Mouse (Mus musculus) G1E (cell line): ENCODE data around the gene Jazf1. TPM values are rescaled to one million over a fixed set of nuclear protein-coding genes. Genes with fewer than 3 reads are reported as not detected.
A peak's percentile ranks its signal among the peaks of the same experiment; 100 is the strongest.

Experiments
- ATAC-seq: 2 replicates; pipeline ENCODE4 v1.8.0; 2016; ENCODE audit warnings: mild to moderate bottlenecking; ENCODE audit not compliant: insufficient number of reproducible peaks, poor library complexity, low FRiP score, severe bottlenecking; ENCODE audit errors: extremely low read depth
- DNase-seq: peaks from one replicate; pipeline ENCODE4 v3.0.0; 2012; ENCODE audit warnings: low spot score
- H3K27me3 ChIP-seq: 2 replicates; pipeline ENCODE4 v1.6.1; 2012; ENCODE audit warnings: mild to moderate bottlenecking, low read length, inconsistent platforms; ENCODE audit not compliant: insufficient read depth
- H3K36me3 ChIP-seq: replicated peaks from 2 replicates; pipeline ENCODE3; 2012; ENCODE audit warnings: mild to moderate bottlenecking, inconsistent platforms
- H3K4me1 ChIP-seq: 2 replicates; pipeline ENCODE4 v1.6.1; 2012; ENCODE audit warnings: low read depth, low read length, inconsistent platforms, mixed read lengths; ENCODE audit not compliant: insufficient read depth
- H3K4me3 ChIP-seq: 2 replicates; pipeline ENCODE4 v1.5.1; 2012; ENCODE audit warnings: low read depth, mild to moderate bottlenecking, inconsistent platforms, low read length, moderate library complexity, mixed read lengths
- H3K9me3 ChIP-seq: replicated peaks from 2 replicates; pipeline ENCODE4 v1.6.1; 2012; ENCODE audit warnings: inconsistent platforms
- CTCF ChIP-seq: IDR thresholded peaks from 2 replicates; pipeline ENCODE4 v1.5.1; 2012; ENCODE audit warnings: low read depth, low read length, inconsistent platforms, mixed read lengths
- GATA1 ChIP-seq: IDR thresholded peaks from 2 replicates; pipeline ENCODE4 v1.6.1; 2012; ENCODE audit warnings: borderline replicate concordance, low read length, inconsistent platforms, mixed read lengths
- GATA2 ChIP-seq: IDR thresholded peaks from 2 replicates; pipeline ENCODE4 v1.6.1; 2012; ENCODE audit warnings: low read depth, low read length, inconsistent platforms, borderline replicate concordance
- POLR2AphosphoS5 ChIP-seq: IDR thresholded peaks from 2 replicates; pipeline ENCODE4 v1.6.1; 2012; ENCODE audit warnings: low read depth, low read length, inconsistent platforms; ENCODE audit not compliant: insufficient replicate concordance
- TAL1 ChIP-seq: conservative IDR thresholded peaks from 2 replicates; pipeline ENCODE4 v1.6.1; 2012; ENCODE audit warnings: low read depth, low read length, inconsistent platforms, mixed read lengths
- polyA plus RNA-seq: library from polyadenylated mRNA; stranded (reverse); fragments of >175 nt; gene quantifications from 2 replicates; pipeline ENCODE4 v1.2.3, GENCODE M21; 2012
- total RNA-seq, 2 experiments: library from RNA; stranded (forward) in 1 of 2; stranded (reverse) in 1 of 2; fragments of 200-1000 nt in 1 of 2; fragments of >200 nt in 1 of 2; fragmentation: Nextera tagmentation in 1 of 2; gene quantifications; 2 replicates each; pipeline ENCODE4 v1.2.3; 2014 to 2017

Gene Jazf1
- total and polyA plus RNA-seq, 3 experiments = not detected

GRCm38 (mm10) chr6:52987391-52987790, 81.0 kb downstream of the Jazf1 start:
- no peaks in the 10 kb centered on the region for H3K27me3 ChIP-seq
- ATAC-seq = no peak
- no peaks in the 10 kb centered on the region for H3K4me1 ChIP-seq
- no peak overlapping the region for H3K4me3 ChIP-seq
- TF ChIP-seq TAL1 = no peak
- no peak for TF ChIP-seq GATA2
- H3K36me3 ChIP-seq = no peaks in the 10 kb centered on the region
- no peak for DNase-seq
- H3K9me3 ChIP-seq = no peaks in the 10 kb centered on the region

- ATAC-seq (no peak), DNase-seq (no peak)
- H3K4me1 ChIP-seq = no peaks in the 10 kb centered on the region
- no peaks in the 10 kb centered on the region for H3K9me3 ChIP-seq
- H3K27me3 ChIP-seq = no peaks in the 10 kb centered on the region
- H3K4me3 ChIP-seq = no peak overlapping the region
- TF ChIP-seq CTCF = no peak
- TF ChIP-seq GATA1 = no peak
- no peak for TF ChIP-seq POLR2AphosphoS5
- no peak for TF ChIP-seq TAL1
- no peak for TF ChIP-seq GATA2
- no peaks in the 10 kb centered on the region for H3K36me3 ChIP-seq
These were observed 86.3 kb downstream of the Jazf1 start for GRCm38 (mm10) chr6:52982175-52982574.

DNA sequence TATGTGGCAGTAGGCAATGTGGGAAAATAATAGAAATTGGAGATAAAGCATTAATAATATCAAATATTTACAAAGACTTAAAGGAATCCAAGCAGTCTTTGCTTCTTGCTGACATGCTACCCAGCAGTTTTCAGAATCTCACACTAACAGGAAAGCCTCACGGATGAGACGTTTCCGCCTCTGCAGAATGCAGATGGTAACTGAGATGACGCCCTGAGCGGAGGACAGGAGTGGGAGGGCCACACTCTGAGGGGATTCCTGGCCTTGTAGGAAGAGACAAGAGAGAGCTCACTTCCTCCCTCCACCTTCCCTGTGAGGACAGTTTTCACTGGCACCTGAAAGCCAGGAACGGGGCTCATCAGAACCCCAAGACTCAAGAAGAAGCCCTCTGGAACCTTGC, 88.9 kb downstream of the Jazf1 start:
- Histone ChIP-seq H3K27me3 (no peaks in the 10 kb centered on the region), H3K4me3 (no peak overlapping the region), H3K4me1 (no peaks in the 10 kb centered on the region), H3K9me3 (no peaks in the 10 kb centered on the region), H3K36me3 (no peaks in the 10 kb centered on the region)
- no peak for TF ChIP-seq CTCF
- TF ChIP-seq POLR2AphosphoS5 = no peak
- no peak for TF ChIP-seq GATA2
- TF ChIP-seq TAL1 = no peak
- TF ChIP-seq GATA1 = no peak
- DNase-seq = no peak
- no peak for ATAC-seq

- no peak for ATAC-seq
- Histone ChIP-seq H3K9me3 (no peaks in the 10 kb centered on the region), H3K27me3 (no peaks in the 10 kb centered on the region)
These were observed 95.1 kb downstream of the Jazf1 start for GRCm38 (mm10) chr6:52973351-52973750.

DNA sequence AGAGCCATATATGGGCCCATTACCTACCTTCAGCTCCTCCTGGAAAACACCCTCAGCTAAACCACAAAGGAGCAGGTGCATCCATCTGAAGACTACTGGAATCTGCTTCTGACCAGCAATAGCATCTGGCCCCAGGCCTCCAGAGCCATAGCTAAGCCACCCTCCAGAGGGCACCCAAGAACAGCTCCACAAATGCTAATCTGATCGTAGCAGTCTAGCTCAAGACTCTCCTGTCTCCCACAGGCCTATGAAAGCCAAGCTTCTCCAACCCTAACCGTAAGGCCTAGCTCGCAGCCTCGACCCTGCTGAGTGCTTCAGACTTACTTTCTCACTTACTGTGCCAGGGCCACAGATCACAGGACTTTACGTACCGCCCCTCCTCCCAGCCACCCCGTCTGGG, 96.3 kb downstream of the Jazf1 start:
- Histone ChIP-seq H3K4me3 (no peak overlapping the region), H3K27me3 (no peaks in the 10 kb centered on the region), H3K9me3 (no peaks in the 10 kb centered on the region), H3K36me3 (no peaks in the 10 kb centered on the region), H3K4me1 (no peaks in the 10 kb centered on the region)
- DNase-seq = no peak
- no peak for ATAC-seq
- TF ChIP-seq GATA1 = no peak
- no peak for TF ChIP-seq GATA2
- no peak for TF ChIP-seq POLR2AphosphoS5
- no peak for TF ChIP-seq TAL1
- TF ChIP-seq CTCF = no peak

More at GRCm38 (mm10) chr6:52973351-52973750, 95.1 kb downstream of the Jazf1 start:
- TF ChIP-seq CTCF (no peak), GATA1 (no peak), TAL1 (no peak), GATA2 (no peak), POLR2AphosphoS5 (no peak)
- Histone ChIP-seq H3K36me3 (no peaks in the 10 kb centered on the region), H3K4me3 (no peak overlapping the region), H3K4me1 (no peaks in the 10 kb centered on the region)
- DNase-seq = no peak

GRCm38 (mm10) chr6:52969717-52970261, 98.6 kb downstream of the Jazf1 start:
- peak; percentile 7 for DNase-seq
- Histone ChIP-seq H3K4me3 (no peak overlapping the region), H3K36me3 (no peaks in the 10 kb centered on the region), H3K27me3 (no peaks in the 10 kb centered on the region), H3K9me3 (no peaks in the 10 kb centered on the region), H3K4me1 (no peaks in the 10 kb centered on the region)
- peak; percentile 58 for TF ChIP-seq CTCF
- TF ChIP-seq TAL1 = no peak
- no peak for ATAC-seq

DNA sequence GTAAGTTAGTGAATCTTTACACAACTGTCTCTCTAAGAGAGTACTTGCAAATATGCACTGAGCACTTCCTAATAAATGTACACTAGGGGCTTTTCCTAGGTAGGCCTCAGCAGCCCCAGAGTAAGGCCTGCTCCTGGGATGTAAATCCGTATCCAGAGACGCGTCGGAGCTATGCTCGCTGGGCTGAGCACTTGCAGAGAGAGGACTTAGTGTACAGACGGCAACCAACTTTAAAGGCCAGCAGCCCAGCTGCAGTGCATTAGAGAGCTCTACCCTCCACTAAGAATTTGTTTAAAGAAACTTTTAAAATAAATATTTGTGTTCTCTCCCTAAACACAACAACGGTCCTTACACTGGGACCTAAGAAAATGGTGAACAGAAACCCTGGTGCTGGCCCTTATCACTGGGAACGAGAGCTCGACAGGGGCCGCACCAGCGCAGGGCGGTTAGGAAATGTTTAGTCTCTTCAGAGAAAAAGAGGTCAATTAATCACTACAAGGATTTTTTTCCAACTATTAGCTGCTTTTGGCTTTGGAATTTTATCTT, 100.0 kb downstream of the Jazf1 start:
- DNase-seq (no peak), ATAC-seq (no peak)
- H3K27me3 ChIP-seq = no peaks in the 10 kb centered on the region; the same call in 1 of the 2 replicates
- no peaks in the 10 kb centered on the region for H3K36me3 ChIP-seq
- H3K4me3 ChIP-seq = no peak overlapping the region
- H3K4me1 ChIP-seq = no peaks in the 10 kb centered on the region
- TF ChIP-seq GATA1 (no peak), GATA2 (no peak)
- no peaks in the 10 kb centered on the region for H3K9me3 ChIP-seq
